In the genomic region with DNA sequence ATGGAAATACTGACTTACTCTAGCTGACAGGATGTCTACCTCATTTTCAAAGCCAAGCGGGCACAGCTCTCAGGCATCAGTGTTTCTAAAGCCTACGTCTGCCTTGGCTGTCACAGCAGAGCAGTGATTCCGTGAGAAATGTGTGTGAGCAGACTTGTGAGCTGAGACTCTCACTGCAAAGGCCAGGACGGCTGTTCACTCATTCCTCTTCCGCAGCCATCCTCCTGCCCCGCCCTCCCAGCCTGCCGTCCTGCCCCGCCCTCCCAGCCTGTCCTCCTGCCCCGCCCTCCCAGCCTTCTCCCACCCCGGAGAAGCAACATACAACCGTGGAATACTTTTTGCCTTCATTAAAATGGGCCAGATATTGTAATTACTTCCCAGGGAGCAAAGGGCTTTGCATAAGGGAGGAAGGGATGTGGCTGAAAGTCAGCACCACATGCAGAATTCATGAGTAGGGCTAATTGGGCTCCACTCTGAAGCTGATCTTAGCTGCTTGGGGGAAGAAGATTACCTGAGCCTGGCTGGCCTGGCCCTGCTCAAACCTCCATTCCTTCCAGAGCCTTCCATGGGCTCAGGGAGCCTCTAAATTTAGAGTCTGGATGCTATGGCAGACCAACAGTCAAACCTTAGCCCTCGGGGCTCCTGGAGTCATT, we compare ENCODE assay signal across 1 mouse cellular context.
TF ChIP-seq lines count a peak whose summit lies in the region.

No protein-coding gene starts in this region.

TF ChIP-seq in MEL, 35 proteins besides CTCF, POLR2A, EP300 and RAD21:
- TF ChIP-seq ELF1 (IDR thresholded peaks at IDR 0.05; ENCODE audit: low read depth, low read length) (no peak), MAZ (IDR thresholded peaks at IDR 0.05; ENCODE audit: low read depth, low read length) (peak; percentile 48; the same call in 1 of the 2 replicates), SIN3A (IDR thresholded peaks at IDR 0.05; ENCODE audit: low read length) (no peak), HCFC1 (IDR thresholded peaks at IDR 0.05; ENCODE audit: low read depth, low read length) (no peak), MAFK (IDR thresholded peaks at IDR 0.05; ENCODE audit: borderline replicate concordance, low read depth, low read length) (no peak)
